Mouse (Mus musculus) hindbrain, postnatal 0 days (tissue): ENCODE data around the gene Tgfa. TPM values are rescaled to one million over a fixed set of nuclear protein-coding genes. Genes with fewer than 3 reads are reported as not detected.

ENCODE experiments used
- ATAC-seq: fragments of 200-750 bp; cut with Nextera tagmentation; 2 replicates; pipeline ENCODE4 v1.8.0; 2017; ENCODE audit warnings: mild to moderate bottlenecking, moderate TSS enrichment, moderate library complexity
- DNase-seq: peaks from one replicate; pipeline ENCODE4 v3.0.0-alpha.2; 2015; ENCODE audit warnings: low spot score
- H3K27ac ChIP-seq: fragments of 300-500 bp; sonication (generic); 2 replicates; pipeline ENCODE4 v1.5.1; 2014; ENCODE audit warnings: mild to moderate bottlenecking
- H3K27me3 ChIP-seq: fragments of 300-500 bp; sonication (generic); 2 replicates; pipeline ENCODE4 v1.6.1; 2014; ENCODE audit warnings: low read length, mixed read lengths; ENCODE audit not compliant: insufficient read depth
- H3K36me3 ChIP-seq: fragments of 300-500 bp; sonication (generic); 2 replicates; pipeline ENCODE4 v1.6.1; 2014; ENCODE audit warnings: low read length, mixed read lengths; ENCODE audit not compliant: insufficient read depth
- H3K4me1 ChIP-seq: fragments of 300-500 bp; sonication (generic); 2 replicates; pipeline ENCODE4 v1.6.1; 2014; ENCODE audit warnings: antibody characterized with exemption, low read length, mixed read lengths; ENCODE audit not compliant: insufficient read depth
- H3K4me2 ChIP-seq: fragments of 300-500 bp; sonication (generic); 2 replicates; pipeline ENCODE4 v1.6.1; 2014; ENCODE audit warnings: low read depth, mild to moderate bottlenecking, low read length, moderate library complexity, mixed read lengths
- H3K4me3 ChIP-seq: fragments of 300-500 bp; sonication (generic); 2 replicates; pipeline ENCODE4 v1.5.1; 2014; ENCODE audit warnings: low read length
- H3K9ac ChIP-seq: fragments of 300-500 bp; sonication (generic); replicated peaks from 2 replicates; pipeline ENCODE4 v1.6.1; 2014; ENCODE audit warnings: mild to moderate bottlenecking, low read length, moderate library complexity, mixed read lengths
- H3K9me3 ChIP-seq: fragments of 300-500 bp; sonication (generic); 2 replicates; pipeline ENCODE4 v1.6.1; 2016; ENCODE audit warnings: low read length, mixed read lengths
- CTCF ChIP-seq: IDR thresholded peaks from 2 replicates; pipeline ENCODE4 v1.5.1; 2016; ENCODE audit warnings: antibody characterized with exemption, control low read depth, low read depth
- WGBS: fragments of 180-500 bp; shearing (Covaris S2); extraction: QIAGEN DNeasy Blood & Tissue Kit; methylation state at CpG from one replicate; pipeline ENCODE4 v1.1.7; 2014; 5-methylcytosine and 5-hydroxymethylcytosine counted together
- polyA plus RNA-seq: library from polyadenylated mRNA; unstranded; fragments of >200 nt; fragmentation: Nextera tagmentation; extraction: Ambion mirVana; gene quantifications from 2 replicates; pipeline ENCODE4 v1.2.1, GENCODE M21; 2015
- total RNA-seq: library from RNA; depleted of rRNA; stranded (reverse); fragments of >200 nt; gene quantifications from 2 replicates; pipeline ENCODE4 v1.2.3, GENCODE M21; 2014

The Tgfa gene
- total and polyA plus RNA-seq, 2 experiments from 2014 or later: 14.2 to 40.5 TPM

DNA sequence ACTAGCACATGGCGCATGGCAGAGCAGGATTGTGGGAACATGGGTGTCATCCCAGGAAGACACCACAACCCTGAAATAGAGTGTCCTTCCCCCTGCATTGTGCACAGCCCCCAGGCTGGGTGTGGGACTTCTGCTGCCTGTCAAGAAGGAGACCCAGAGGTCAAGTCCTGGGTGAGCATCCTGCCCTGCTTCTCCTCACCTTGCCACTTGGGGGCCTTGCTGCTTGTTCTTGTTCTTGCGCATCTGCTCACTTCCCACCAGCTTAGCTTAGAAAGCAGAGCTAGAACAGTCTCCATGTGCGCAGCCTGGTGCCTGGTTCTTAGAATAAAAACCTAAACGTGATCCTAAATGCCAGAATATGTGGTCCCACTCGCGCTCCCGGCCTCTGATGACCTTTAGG, 82.6 kb downstream of the Tgfa start:
- no peak for TF ChIP-seq CTCF
- Histone ChIP-seq H3K4me1 (0 out of 2 replicates have a peak, but pooled peaks cover under 1% of the 10 kb centered on the region), H3K36me3 (no peaks in the 10 kb centered on the region), H3K9me3 (no peaks in the 10 kb centered on the region), H3K4me2 (no peak overlapping the region), H3K4me3 (no peak overlapping the region), H3K9ac (no peak overlapping the region), H3K27ac (no peak overlapping the region), H3K27me3 (no peaks in the 10 kb centered on the region)
- WGBS: 77% methylated on average over 7 of the region's 7 CpGs
- no peak for DNase-seq
- no peak for ATAC-seq

DNA sequence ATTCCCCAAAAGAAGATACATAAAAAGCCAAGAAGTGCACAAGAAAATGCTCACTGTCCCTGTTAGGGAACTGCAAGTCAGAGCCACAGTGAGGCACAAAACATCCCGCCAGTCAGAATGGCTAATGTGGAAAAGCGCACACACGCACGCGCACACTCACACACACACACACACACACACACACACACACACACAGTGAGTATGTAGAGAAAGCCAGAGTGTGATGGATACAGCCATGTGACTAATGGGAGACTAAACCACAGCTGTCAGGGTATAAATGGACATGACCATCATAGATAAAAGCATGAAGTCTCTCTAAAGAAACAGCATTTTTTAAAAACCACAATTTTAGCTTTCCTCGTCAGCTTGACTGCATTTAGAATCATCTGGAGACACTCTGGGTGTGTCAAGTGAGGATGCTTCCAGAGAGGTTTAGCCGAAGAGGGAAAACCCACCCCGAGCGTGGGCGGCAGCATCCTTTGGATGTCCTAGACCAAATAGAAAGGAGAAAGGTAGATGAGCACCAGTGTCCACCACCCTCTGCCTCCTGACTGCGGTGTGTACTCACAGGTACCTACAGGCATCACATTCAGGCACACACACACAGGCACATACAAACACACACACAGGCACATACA, 86.7 kb downstream of the Tgfa start:
- TF ChIP-seq CTCF: no peak
- Histone ChIP-seq H3K27me3 (no peaks in the 10 kb centered on the region), H3K27ac (no peak overlapping the region), H3K4me3 (no peak overlapping the region), H3K4me2 (no peak overlapping the region), H3K9me3 (no peaks in the 10 kb centered on the region), H3K36me3 (no peaks in the 10 kb centered on the region), H3K9ac (no peak overlapping the region), H3K4me1 (no peaks in the 10 kb centered on the region)
- no peak for DNase-seq
- no peak for ATAC-seq
- WGBS: 89% methylated on average over 11 of the region's 11 CpGs

DNA sequence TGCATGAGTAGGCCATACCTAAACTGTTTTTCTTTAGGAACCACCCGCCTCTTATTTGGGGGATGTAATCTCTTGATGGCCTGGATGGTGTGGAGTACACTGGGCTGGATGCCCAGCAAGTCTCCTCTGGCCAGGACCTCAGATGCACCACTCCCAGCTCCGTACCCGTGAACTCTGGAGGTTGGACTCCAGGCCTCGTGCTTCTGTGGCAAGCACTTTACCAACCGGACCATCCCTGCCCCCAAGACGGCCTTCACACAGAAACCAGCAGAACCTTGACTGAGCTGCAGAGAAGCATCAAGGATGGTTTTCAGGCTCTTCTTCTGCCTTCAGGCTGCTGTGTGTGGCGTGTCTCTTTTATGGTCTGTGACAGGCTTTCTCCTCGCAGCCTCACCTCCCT, 98.3 kb downstream of the Tgfa start:
- TF ChIP-seq CTCF: no peak
- no peak for DNase-seq
- H3K9ac ChIP-seq: no peak overlapping the region
- H3K4me2 ChIP-seq: no peak overlapping the region
- H3K27ac ChIP-seq: 0 out of 2 replicates have a peak overlapping the region, but pooled peaks have one; percentile 8
- H3K9me3 ChIP-seq: no peaks in the 10 kb centered on the region
- no peak overlapping the region for H3K4me3 ChIP-seq
- no peaks in the 10 kb centered on the region for H3K36me3 ChIP-seq
- ATAC-seq: no peak
- H3K4me1 ChIP-seq: no peaks in the 10 kb centered on the region
- H3K27me3 ChIP-seq: no peaks in the 10 kb centered on the region
- WGBS: 45% methylated on average over 8 of the region's 8 CpGs

DNA sequence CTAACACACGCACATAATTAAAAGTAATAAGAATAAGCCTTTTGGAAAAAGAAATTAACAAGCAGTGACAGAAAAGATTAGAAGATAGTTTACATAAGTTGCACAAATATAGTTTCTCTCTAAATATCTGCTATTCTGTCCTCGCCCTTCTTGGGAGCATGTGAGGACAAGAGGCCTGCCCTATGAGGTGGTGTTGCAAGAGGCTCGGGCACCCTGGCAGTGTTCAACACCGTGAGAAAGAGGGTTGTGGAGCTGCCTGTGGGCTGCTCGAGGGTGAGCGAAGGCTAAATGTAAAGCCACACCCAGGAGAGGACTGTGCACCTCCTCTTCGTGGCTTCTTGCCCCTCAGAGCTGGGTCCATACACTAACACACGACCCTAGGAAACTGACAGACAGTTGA, 100.4 kb downstream of the Tgfa start:
- H3K4me2 ChIP-seq: no peak overlapping the region
- no peak for TF ChIP-seq CTCF
- 84% methylated on average over 8 of the region's 8 CpGs for WGBS
- DNase-seq (no peak), ATAC-seq (no peak)
- no peak overlapping the region for H3K4me3 ChIP-seq
- no peaks in the 10 kb centered on the region for H3K4me1 ChIP-seq
- no peak overlapping the region for H3K27ac ChIP-seq
- no peaks in the 10 kb centered on the region for H3K9me3 ChIP-seq
- H3K27me3 ChIP-seq: no peaks in the 10 kb centered on the region
- no peak overlapping the region for H3K9ac ChIP-seq
- no peaks in the 10 kb centered on the region for H3K36me3 ChIP-seq

DNA sequence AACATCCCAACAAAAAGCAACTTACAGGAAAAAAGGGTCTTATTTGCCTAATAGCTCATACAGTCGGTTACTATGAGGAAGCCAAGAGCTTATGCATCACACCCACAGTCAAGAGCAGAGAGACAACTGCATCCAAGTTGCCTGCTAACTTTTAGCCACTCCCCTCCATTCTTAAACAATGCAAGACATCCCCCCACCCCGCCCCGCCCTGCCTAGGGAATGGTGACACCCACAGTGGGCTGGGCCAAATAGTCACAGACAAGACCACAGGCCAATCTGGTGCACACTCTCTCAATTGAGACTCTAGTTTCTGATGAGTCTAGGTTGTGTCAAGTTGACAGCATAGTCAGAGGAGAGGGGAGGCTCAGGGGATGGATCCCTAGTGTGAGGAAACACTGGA, 101.1 kb downstream of the Tgfa start:
- Histone ChIP-seq H3K27ac (no peak overlapping the region), H3K9ac (no peak overlapping the region), H3K4me2 (no peak overlapping the region), H3K36me3 (no peaks in the 10 kb centered on the region), H3K4me3 (no peak overlapping the region), H3K27me3 (no peaks in the 10 kb centered on the region), H3K4me1 (no peaks in the 10 kb centered on the region), H3K9me3 (no peaks in the 10 kb centered on the region)
- WGBS: 94% methylated on average over 3 of the region's 3 CpGs
- DNase-seq: no peak
- ATAC-seq: no peak
- TF ChIP-seq CTCF: no peak

DNA sequence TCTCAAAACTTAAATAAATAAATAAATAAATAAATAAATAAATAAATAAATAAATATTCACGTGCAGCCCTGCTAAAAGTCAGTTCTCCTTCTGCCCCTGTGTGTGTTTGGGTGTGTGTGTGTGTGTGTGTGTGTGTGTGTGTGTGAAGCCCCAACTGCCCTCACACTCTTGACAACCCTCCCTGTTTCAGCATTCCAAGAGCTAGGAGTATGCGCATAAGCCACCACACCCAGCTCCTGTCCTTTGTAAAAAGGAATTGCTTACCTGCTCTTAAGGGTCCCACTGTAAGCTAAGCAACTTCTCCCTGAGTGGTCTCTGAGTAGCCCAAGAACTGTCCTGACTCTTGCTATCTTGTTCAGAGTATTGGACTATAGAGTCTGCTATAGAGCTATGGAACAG, 101.9 kb downstream of the Tgfa start:
- H3K4me1 ChIP-seq: no peaks in the 10 kb centered on the region

DNA sequence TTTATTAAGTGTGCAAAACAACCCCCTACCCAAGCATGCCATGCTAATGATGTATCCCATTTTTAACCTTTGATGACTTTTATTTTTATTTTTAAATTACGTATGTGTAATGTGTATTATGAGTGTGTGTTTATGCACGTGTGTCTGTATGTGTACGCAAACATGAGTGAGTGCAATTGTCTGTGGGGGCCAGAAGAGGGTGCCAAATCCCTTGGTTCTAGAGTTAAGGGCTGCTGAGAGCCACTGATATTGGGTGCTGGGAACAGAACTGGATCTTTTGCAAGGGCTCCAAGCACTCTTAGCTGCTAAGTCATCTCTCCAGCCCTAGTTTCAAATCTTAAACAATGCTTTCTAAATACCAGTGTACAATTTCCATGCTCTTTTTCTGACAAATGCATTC, 103.9 kb downstream of the Tgfa start:
- Histone ChIP-seq H3K4me3 (no peak overlapping the region), H3K4me2 (no peak overlapping the region), H3K9ac (no peak overlapping the region), H3K27ac (no peak overlapping the region), H3K9me3 (no peaks in the 10 kb centered on the region), H3K4me1 (no peaks in the 10 kb centered on the region), H3K27me3 (no peaks in the 10 kb centered on the region), H3K36me3 (no peaks in the 10 kb centered on the region)
- WGBS: 96% methylated on average over 3 of the region's 3 CpGs
- DNase-seq (no peak), ATAC-seq (no peak)
- TF ChIP-seq CTCF: 0 out of 2 replicates have a peak, but pooled peaks have one; percentile 2

More for the DNA sequence above, 101.9 kb downstream of the Tgfa start:
- H3K36me3 ChIP-seq: no peaks in the 10 kb centered on the region
- DNase-seq: no peak
- no peak overlapping the region for H3K4me2 ChIP-seq
- no peak overlapping the region for H3K9ac ChIP-seq
- no peak for TF ChIP-seq CTCF
- no peaks in the 10 kb centered on the region for H3K9me3 ChIP-seq
- no peaks in the 10 kb centered on the region for H3K27me3 ChIP-seq
- no peak overlapping the region for H3K4me3 ChIP-seq
- no peak overlapping the region for H3K27ac ChIP-seq
- WGBS: 90% methylated on average over 2 of the region's 2 CpGs
- ATAC-seq: no peak
